Mouse (Mus musculus): ENCODE measurements at regions not wholly inside any gene's neighbourhood (a gene's known extent, or its start where the extent isn't known, plus 50 kb on each side); places are given as distances from the start of the nearest gene placed in this dataset.

GRCm38 (mm10) chr1:128786941-128787569, 195.0 kb upstream of the Cxcr4 start:
- Histone ChIP-seq H3K36me3 (ENCODE audit: control insufficient read depth, insufficient read depth, low read length) (no peaks in the 10 kb centered on the region), H3K4me1 (ENCODE audit: control insufficient read depth, insufficient read depth, low read length) (no peaks in the 10 kb centered on the region), H3K27ac (ENCODE audit: control insufficient read depth, insufficient read depth, low read depth, low read length) (no peak overlapping the region), H3K4me3 (ENCODE audit: control insufficient read depth, low read depth, low read length) (no peak overlapping the region), H3K27me3 (ENCODE audit: control insufficient read depth, insufficient read depth, low read length) (no peaks in the 10 kb centered on the region)
- TF ChIP-seq CTCF (IDR thresholded peaks at IDR 0.05; ENCODE audit: control insufficient read depth, insufficient read depth, insufficient replicate concordance, low read depth, low read length) (no peak), POLR2A (IDR thresholded peaks at IDR 0.05; ENCODE audit: control insufficient read depth, low read depth, low read length) (no peak)

- Histone ChIP-seq H3K27ac (ENCODE audit: control insufficient read depth, insufficient read depth, low read depth, low read length) (no peak overlapping the region), H3K4me1 (ENCODE audit: control insufficient read depth, insufficient read depth, low read length) (no peaks in the 10 kb centered on the region), H3K27me3 (ENCODE audit: control insufficient read depth, insufficient read depth, low read length) (no peaks in the 10 kb centered on the region), H3K36me3 (ENCODE audit: control insufficient read depth, insufficient read depth, low read length) (no peaks in the 10 kb centered on the region), H3K4me3 (ENCODE audit: control insufficient read depth, low read depth, low read length) (no peak overlapping the region)
- TF ChIP-seq CTCF (IDR thresholded peaks at IDR 0.05; ENCODE audit: control insufficient read depth, insufficient read depth, insufficient replicate concordance, low read depth, low read length) (no peak), POLR2A (IDR thresholded peaks at IDR 0.05; ENCODE audit: control insufficient read depth, low read depth, low read length) (no peak)
Measured at GRCm38 (mm10) chr1:128782286-128782685, 190.2 kb upstream of the Cxcr4 start.

- H3K4me3 ChIP-seq (ENCODE audit: control insufficient read depth, low read depth, low read length): no peak overlapping the region
- no peaks in the 10 kb centered on the region for H3K27me3 ChIP-seq (ENCODE audit: control insufficient read depth, insufficient read depth, low read length)
- H3K4me1 ChIP-seq (ENCODE audit: control insufficient read depth, insufficient read depth, low read length): no peaks in the 10 kb centered on the region
- TF ChIP-seq POLR2A (IDR thresholded peaks at IDR 0.05; ENCODE audit: control insufficient read depth, low read depth, low read length) (no peak), CTCF (IDR thresholded peaks at IDR 0.05; ENCODE audit: control insufficient read depth, insufficient read depth, insufficient replicate concordance, low read depth, low read length) (no peak)
- H3K36me3 ChIP-seq (ENCODE audit: control insufficient read depth, insufficient read depth, low read length): no peaks in the 10 kb centered on the region
- no peak overlapping the region for H3K27ac ChIP-seq (ENCODE audit: control insufficient read depth, insufficient read depth, low read depth, low read length)
Measured at GRCm38 (mm10) chr1:128781871-128782270, 189.8 kb upstream of the Cxcr4 start.

- H3K27ac ChIP-seq (ENCODE audit: control insufficient read depth, insufficient read depth, low read depth, low read length): no peak overlapping the region
- H3K4me3 ChIP-seq (ENCODE audit: control insufficient read depth, low read depth, low read length): no peak overlapping the region
- TF ChIP-seq CTCF (IDR thresholded peaks at IDR 0.05; ENCODE audit: control insufficient read depth, insufficient read depth, insufficient replicate concordance, low read depth, low read length): no peak
- TF ChIP-seq POLR2A (IDR thresholded peaks at IDR 0.05; ENCODE audit: control insufficient read depth, low read depth, low read length): no peak
- H3K4me1 ChIP-seq (ENCODE audit: control insufficient read depth, insufficient read depth, low read length): no peaks in the 10 kb centered on the region
- H3K36me3 ChIP-seq (ENCODE audit: control insufficient read depth, insufficient read depth, low read length): no peaks in the 10 kb centered on the region
- H3K27me3 ChIP-seq (ENCODE audit: control insufficient read depth, insufficient read depth, low read length): no peaks in the 10 kb centered on the region
Measured at GRCm38 (mm10) chr1:128781311-128781710, 189.2 kb upstream of the Cxcr4 start.

- no peak overlapping the region for H3K4me3 ChIP-seq (ENCODE audit: control insufficient read depth, low read depth, low read length)
- TF ChIP-seq CTCF (IDR thresholded peaks at IDR 0.05; ENCODE audit: control insufficient read depth, insufficient read depth, insufficient replicate concordance, low read depth, low read length): no peak
- TF ChIP-seq POLR2A (IDR thresholded peaks at IDR 0.05; ENCODE audit: control insufficient read depth, low read depth, low read length): no peak
- no peaks in the 10 kb centered on the region for H3K27me3 ChIP-seq (ENCODE audit: control insufficient read depth, insufficient read depth, low read length)
- no peak overlapping the region for H3K27ac ChIP-seq (ENCODE audit: control insufficient read depth, insufficient read depth, low read depth, low read length)
- H3K4me1 ChIP-seq (ENCODE audit: control insufficient read depth, insufficient read depth, low read length): no peaks in the 10 kb centered on the region
- no peaks in the 10 kb centered on the region for H3K36me3 ChIP-seq (ENCODE audit: control insufficient read depth, insufficient read depth, low read length)
Measured at GRCm38 (mm10) chr1:128779586-128780158, 187.6 kb upstream of the Cxcr4 start.

DNA sequence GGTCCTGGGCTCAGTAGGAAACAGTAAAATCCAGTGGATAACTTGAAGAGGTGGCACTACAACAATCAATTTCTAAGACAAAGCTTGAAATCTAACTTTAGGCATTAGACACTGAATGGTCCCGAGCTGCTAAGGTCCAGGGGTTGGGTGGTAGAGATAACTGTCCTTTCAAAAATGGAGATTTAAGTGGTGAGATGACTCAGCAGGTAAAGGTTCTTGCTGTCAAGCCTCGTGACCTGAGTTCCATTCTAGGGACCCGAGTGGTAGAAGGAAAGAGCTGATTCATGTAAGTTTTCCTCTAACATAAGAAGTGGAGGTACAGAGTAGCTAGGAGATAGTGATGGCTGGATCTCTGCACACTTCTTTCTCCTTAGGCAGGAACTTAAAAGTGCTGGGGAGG, 180.3 kb upstream of the Cxcr4 start:
- Histone ChIP-seq H3K36me3 (ENCODE audit: control insufficient read depth, insufficient read depth, low read length) (no peaks in the 10 kb centered on the region), H3K27ac (ENCODE audit: control insufficient read depth, insufficient read depth, low read depth, low read length) (no peak overlapping the region), H3K27me3 (ENCODE audit: control insufficient read depth, insufficient read depth, low read length) (no peaks in the 10 kb centered on the region), H3K4me1 (ENCODE audit: control insufficient read depth, insufficient read depth, low read length) (no peaks in the 10 kb centered on the region), H3K4me3 (ENCODE audit: control insufficient read depth, low read depth, low read length) (no peak overlapping the region)
- no peak for TF ChIP-seq CTCF (IDR thresholded peaks at IDR 0.05; ENCODE audit: control insufficient read depth, insufficient read depth, insufficient replicate concordance, low read depth, low read length)
- no peak for TF ChIP-seq POLR2A (IDR thresholded peaks at IDR 0.05; ENCODE audit: control insufficient read depth, low read depth, low read length)

DNA sequence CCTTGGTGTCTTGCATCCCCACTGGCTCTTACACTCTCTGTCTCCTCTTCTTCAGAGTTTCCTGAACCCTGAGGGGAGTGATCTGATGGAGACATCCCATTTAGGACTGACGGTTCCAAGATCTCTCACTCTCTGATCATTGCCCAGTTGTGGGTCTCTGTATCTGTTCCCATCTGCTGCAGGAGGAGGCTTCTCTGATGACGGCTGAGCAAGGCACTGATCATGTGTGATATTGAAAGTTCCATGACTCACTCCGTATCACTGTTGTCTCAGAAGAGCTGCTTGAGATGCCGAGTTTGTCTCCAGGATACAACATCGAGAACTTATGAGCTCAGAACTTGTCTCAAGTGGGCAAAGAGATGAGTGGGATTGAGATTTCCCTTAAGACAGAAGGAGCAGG, 178.7 kb upstream of the Cxcr4 start:
- Histone ChIP-seq H3K36me3 (ENCODE audit: control insufficient read depth, insufficient read depth, low read length) (no peaks in the 10 kb centered on the region), H3K27ac (ENCODE audit: control insufficient read depth, insufficient read depth, low read depth, low read length) (no peak overlapping the region), H3K4me3 (ENCODE audit: control insufficient read depth, low read depth, low read length) (no peak overlapping the region), H3K27me3 (ENCODE audit: control insufficient read depth, insufficient read depth, low read length) (no peaks in the 10 kb centered on the region), H3K4me1 (ENCODE audit: control insufficient read depth, insufficient read depth, low read length) (no peaks in the 10 kb centered on the region)
- no peak for TF ChIP-seq POLR2A (IDR thresholded peaks at IDR 0.05; ENCODE audit: control insufficient read depth, low read depth, low read length)
- TF ChIP-seq CTCF (IDR thresholded peaks at IDR 0.05; ENCODE audit: control insufficient read depth, insufficient read depth, insufficient replicate concordance, low read depth, low read length): no peak
